Mouse (Mus musculus): ENCODE data around the gene Rhou.
A peak's percentile ranks its signal among the peaks of the same experiment; 100 is the strongest.
"Not testable (repeated sequence)": the region's sequence is repeated elsewhere in the genome, so short reads cannot be mapped to it uniquely, and the experiment has no call there.

Gene Rhou

DNA sequence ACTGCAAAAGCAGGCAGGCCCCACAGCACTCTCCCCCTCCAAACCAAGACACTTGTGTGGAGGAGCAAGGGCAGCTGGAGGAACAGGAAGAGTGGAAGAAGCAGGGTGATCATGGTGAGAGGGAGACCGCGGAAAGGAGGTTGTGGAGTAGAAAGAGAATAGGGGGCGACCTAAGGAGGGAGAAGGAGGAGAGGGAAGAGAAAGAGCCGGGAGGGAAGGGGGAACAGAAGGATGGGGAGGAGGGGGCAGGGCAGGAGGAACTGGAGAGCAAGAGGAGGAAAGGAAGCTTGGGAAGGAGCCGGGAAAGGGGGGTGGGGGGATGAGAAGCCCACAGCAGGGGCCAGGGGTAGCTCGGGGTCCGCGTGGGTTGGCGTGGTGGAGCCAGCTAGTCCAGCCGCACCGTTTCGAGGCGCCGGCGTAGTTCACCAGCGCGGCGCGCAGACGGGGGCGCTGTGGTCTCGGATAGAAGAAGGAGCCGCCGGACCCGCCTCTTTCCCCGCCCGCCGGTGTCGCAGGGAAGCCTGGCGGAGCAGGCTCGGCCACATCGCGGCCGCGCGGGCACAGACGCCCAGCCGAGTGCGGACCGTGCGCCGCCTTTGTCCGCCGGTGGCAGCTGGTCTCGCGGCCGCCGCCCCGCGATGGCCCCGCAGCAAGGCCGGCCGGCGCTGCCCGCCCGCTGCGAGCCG, at the start of gene Rhou:
Gene Rhou (plus strand): TSS at position 622 of the 686 bp plus-strand sequence.
- peak; percentile 95 for DNase-seq (ENCODE audit: low spot score)

DNA sequence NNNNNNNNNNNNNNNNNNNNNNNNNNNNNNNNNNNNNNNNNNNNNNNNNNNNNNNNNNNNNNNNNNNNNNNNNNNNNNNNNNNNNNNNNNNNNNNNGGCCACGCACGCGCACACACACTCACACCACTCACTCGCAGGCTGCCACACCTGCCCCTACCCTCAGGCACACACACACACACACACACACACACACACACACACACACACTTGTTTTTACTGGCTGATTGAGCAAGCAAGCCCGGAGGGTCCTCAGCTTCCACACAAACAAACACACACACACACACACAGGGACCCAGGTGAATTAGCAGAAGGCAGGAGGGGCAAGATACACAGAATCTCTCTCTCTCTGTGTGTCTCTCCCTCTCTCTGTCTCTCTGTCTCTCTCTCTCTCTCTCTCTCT, 41.1 kb upstream of the Rhou start:
- DNase-seq (ENCODE audit: low spot score): not testable (repeated sequence)

DNA sequence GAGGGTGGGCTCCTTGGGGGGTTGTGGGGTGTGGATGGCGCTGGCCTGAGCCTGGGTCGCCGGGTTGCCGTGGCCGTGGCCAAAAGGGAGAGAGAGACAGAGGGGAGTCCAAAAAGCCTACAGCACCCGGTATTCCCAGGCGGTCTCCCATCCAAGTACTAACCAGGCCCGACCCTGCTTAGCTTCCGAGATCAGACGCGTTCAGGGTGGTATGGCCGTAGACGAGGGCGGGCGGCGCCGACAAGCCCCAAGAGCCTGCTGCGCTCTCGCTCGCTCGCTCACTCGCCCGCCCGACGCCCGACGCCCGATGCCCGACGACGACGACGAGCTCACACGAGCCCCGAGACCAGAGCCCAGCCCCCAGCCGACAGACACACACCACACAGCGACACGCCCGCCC, 30.2 kb upstream of the Rhou start:
- not testable (repeated sequence) for DNase-seq (ENCODE audit: low spot score)

DNA sequence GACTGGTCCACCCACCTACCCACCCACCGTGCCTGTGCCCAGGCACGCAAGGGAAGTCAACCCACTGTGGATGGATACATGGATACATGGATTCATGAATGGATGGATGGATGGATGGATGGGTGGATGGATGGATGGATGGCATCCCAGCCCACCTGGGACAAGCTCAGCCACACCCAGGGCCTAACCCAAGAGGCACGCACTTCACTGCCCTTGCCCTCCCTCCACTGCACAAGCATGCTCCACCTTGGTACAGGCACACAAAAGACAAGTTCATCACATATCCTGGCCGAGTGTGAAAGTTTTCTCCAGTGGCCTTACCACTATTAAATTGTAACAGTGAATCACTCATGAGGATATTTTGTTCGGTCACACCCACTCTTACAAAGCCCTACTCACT, 29.5 kb upstream of the Rhou start:
- DNase-seq (ENCODE audit: low spot score): no peak

DNA sequence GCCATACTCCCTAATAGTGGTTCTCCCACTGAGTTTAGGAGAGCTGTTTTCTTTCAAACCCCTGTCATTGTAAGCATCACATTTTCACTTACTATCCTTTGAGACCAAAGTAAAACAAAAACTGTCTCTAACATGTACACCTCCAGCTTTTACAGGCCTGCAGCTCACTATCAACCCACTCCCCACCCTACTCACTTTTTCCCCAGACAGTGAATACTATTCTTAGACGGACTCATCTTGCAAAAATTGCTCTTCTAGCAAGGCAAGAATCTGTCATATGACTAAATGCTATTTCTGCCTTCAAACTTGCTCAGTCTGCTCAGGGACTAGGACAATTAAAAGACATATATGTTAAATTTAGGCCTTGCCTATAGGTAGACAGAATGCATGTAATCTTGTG, 29.0 kb upstream of the Rhou start:
- no peak for DNase-seq (ENCODE audit: low spot score)

DNA sequence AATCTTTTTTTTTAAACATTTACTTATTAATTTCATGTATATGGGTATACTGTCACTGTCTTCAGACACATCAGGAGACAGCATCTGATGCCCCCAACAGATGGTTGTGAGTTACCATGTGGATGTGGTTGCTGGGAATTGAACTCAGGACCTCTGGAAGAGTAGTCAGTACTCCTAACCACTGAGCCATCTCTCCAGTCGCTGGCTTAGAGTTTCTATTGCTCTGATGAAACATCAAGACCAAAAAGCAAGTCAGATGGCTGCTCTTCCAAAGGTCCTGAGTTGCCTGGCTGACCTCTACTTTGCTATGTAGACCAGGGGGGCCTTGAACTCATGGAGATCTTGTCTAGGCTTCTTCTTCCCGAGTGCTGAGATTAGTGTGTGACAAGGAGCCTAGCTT, 28.0 kb upstream of the Rhou start:
- DNase-seq (ENCODE audit: low spot score): no peak

DNA sequence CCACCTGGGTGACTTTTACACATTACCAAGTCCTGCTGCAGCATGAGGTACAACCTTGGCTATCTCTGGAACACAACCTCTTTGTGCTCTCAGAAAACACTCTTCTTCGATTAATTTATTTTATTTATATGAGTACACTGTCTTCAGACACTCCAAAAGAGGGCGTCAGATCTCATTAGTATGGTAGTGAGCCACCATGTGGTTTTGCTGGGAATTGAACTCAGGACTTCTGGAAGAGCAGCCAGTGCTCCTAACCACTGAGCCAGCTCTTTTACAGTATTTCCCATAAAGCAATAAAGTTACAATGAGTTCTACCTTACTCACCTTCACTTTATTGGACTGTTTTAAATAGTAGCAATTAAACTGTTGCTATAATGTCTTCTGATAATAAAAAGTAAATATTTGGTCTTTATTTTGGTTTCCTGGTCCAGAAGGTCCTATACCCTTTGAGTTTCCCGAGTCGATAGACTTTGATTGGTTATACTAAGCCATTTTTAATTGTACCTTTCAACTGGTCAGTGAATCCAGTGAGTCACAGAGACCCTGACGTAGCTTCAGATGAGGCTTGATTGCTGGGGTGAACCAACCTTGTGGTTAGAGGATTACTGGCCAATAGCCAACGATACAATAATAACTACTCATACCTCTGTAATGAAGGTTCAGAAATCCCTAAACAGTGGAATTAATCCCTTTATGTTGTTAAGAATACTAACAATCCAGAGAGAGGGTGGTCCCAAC, 26.1 kb upstream of the Rhou start:
- DNase-seq (ENCODE audit: low spot score): no peak

- DNase-seq (ENCODE audit: low spot score): peak; percentile 77
Measured at GRCm38 (mm10) chr8:123628253-123628967, 25.3 kb upstream of the Rhou start.

DNA sequence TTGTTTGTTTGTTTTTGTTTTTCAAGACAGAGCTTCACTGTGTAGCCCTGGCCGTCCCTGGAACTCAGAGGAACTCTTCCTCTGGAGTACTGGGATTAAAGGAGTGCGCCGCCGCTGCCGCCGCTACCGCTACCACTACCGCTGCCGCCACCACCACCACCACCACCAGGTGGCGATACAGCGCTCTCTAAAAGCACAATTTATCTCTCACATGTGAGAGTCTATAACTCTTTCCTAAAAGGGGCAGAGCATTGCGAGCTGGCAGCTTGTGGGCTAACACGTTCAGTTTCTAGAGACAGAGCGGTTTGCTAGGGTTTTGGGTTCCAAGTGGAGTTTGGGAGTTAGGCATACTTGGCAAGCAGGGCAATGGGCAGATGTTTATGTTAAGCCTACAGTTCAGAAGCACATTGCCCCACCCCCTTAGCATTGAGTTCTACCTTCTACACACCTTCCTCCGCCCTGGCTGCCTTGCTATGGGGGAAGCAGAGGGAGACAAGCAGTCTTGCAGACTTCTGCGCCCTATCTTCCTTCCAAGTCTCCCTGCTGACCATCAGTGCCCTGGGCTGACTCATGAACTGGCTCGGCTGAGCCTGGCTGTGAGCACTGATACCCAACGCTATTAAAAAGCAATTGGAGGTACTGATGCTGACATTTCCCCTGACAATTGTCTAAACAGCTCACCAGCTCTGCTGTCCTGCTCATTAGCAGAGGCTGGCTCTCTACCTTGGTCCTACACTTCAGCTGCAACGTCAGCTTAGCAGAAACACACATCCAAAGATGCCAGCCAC, 24.6 kb upstream of the Rhou start:
- peak; percentile 92 for DNase-seq (ENCODE audit: low spot score)

DNA sequence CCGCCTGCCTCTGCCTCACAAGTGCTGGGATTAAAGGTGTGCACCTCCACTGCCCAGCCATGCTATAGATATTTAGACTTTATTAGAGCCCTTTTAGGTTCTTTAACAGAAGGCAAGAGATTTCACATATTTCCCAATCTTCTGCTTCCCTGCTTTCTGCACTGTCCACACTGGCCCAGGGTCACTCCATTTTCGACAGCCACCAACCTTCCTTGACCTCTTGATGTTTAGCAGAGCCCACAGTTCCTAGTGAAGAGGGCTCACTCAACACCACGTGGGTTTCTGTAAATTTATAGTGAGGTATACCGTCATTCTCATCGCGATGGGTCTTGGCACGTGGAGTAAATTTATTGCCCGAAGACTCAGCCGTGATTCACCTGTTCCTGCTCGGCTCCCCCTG, 23.7 kb upstream of the Rhou start:
- no peak for DNase-seq (ENCODE audit: low spot score)

GRCm38 (mm10) chr8:123630841-123631251, 22.9 kb upstream of the Rhou start:
- DNase-seq (ENCODE audit: low spot score): peak; percentile 51

GRCm38 (mm10) chr8:123631746-123632145, 22.0 kb upstream of the Rhou start:
- not testable (repeated sequence) for DNase-seq (ENCODE audit: low spot score)

- no peak for DNase-seq (ENCODE audit: low spot score)
Measured at GRCm38 (mm10) chr8:123632257-123632656, 21.5 kb upstream of the Rhou start.

DNA sequence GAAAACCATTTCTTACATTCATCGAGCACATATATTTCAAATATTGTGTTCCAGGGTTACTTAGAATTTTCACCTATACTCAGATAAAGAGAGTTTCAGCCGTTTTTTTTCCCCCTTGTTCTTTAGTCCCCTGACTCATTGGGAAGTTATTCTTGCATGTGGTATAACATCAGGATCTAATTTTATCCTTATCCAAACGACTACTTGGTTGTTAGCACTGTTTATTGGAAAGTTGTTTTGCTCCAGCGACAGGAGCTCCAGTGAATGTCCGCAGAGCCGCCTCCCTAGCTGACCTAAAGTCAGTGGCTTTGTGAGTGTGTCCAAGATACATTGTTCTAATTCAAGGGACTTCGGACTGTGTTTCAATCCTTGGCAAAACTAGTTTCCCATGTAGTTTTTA, 19.9 kb upstream of the Rhou start:
- no peak for DNase-seq (ENCODE audit: low spot score)

DNA sequence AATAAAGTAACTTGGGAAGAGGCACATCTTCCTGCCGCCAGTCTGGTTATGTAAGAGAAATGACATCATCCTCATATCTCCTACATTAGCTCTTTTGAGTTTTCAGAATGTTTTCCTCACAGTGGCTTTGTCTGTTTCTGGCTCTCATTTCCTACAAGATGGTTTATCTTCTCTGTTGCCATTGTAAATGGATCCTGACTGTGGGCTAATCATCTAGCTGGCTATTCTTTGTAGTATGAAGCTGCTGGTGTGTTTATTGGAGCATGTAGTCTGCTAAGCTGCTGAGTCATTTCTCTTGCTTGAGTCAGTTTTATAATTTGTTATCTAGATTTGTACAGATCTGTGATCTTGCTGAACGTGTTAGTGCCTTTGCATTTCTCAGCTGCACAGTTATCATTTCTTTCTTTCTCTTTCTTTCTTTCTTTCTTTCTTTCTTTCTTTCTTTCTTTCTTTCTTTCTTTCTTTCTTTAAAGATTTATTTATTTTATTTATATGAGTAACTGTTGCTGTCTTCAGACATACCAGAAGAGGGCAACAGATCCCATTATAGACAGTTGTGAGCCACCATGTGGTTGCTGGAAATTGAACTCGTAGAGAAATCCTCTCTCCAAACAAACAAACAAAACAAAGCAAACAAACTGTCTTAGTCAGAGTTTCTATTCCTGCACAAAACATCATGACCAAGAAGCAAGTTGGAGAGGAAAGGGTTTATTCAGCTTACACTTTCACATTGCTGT, 19.2 kb upstream of the Rhou start:
- DNase-seq (ENCODE audit: low spot score): no peak

DNA sequence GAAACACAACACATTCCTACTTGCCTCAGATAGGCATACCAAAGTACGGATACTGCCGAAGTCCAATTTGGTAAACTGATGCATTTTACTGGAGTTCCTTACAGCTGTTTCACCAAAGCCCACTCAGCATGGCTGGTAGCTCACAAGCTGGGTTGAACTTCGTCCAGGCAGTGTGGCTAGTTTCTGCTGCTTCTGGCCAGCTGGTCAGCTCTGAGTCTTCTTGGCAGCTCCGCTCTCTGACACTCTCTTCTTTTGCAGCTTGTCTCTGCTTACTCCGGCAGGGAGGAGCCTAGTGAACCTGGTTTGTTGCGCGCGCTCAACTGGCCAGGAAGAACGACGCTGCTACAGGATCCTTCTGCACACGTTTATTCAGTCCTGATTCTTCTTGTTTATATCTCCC, 18.1 kb upstream of the Rhou start:
- DNase-seq (ENCODE audit: low spot score): no peak

GRCm38 (mm10) chr8:123643330-123644051, 10.2 kb upstream of the Rhou start:
- DNase-seq (ENCODE audit: low spot score): peak; percentile 93

GRCm38 (mm10) chr8:123645229-123645628, 8.5 kb upstream of the Rhou start:
- no peak for DNase-seq (ENCODE audit: low spot score)

DNA sequence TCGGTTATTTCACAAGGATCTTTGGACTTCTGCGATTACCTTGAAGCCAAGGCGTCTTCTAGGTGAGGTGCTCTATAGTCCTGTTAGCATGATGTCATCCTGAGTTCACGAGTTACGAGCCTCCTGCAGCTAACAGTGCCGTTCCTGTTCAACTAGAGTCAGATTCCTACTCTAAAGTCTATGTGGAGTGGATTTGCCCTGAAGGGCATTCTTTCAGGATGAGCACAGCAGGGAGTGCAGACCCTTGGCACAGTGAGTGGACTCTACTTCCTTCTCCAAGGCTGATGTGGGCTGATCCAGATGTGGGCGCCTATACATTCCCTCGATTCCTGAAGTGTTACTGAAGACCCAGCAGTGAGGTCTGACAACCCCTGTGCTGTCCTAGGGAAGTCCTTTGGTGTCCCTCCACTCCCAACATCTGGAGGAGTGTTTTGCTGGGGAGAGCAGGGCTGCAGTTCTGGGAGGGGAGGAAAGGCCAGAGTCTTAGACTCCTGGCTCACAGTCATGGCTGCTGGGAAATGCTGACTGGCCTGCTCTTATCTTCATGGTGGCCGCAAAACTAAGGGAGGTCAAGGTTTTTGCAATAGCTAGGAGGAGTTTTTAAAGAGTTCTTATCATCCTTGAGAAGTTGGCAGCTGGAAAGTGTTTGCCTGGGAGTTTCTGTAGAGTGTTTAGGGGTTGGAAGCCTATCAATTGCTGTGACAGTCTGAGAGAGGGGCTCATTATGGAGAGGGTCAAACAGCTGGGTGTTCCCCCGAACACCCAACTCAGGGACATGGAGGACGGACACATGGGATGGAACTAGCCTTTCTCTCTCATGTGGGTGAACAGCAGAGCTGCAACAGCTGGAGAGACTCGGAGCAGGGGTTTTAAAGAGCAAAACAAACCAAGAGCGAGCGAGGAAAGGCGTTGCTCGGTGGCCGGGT, 5.2 kb upstream of the Rhou start:
- no peak for DNase-seq (ENCODE audit: low spot score)

GRCm38 (mm10) chr8:123649483-123649882, 4.2 kb upstream of the Rhou start:
- DNase-seq (ENCODE audit: low spot score): no peak
